Mouse (Mus musculus) lung, adult 2 months (tissue): ENCODE measurements at regions not wholly inside any gene's neighbourhood (a gene's known extent, or its start where the extent isn't known, plus 50 kb on each side); places are given as distances from the start of the nearest gene placed in this dataset.

ENCODE experiments used
- DNase-seq: peaks from one replicate; pipeline ENCODE4 v3.0.0; 2022
- H3K4me1 ChIP-seq: fragments of 200-500 bp; 2 replicates; pipeline ENCODE4 v1.6.1; 2011; ENCODE audit warnings: low read length; ENCODE audit not compliant: control insufficient read depth, insufficient read depth
- H3K4me3 ChIP-seq: fragments of 200-500 bp; replicated peaks from 2 replicates; pipeline ENCODE3; 2011; ENCODE audit warnings: low read depth, mild to moderate bottlenecking, control low read depth, low read length; ENCODE audit errors: extremely low read depth
- CTCF ChIP-seq: fragments of 200-500 bp; IDR thresholded peaks from 2 replicates; pipeline ENCODE4 v1.5.1; 2011; ENCODE audit warnings: mild to moderate bottlenecking, low read length, control low read depth; ENCODE audit not compliant: insufficient read depth
- POLR2A ChIP-seq: fragments of 200-500 bp; IDR thresholded peaks from 2 replicates; pipeline ENCODE4 v1.6.1; 2011; ENCODE audit warnings: low read depth, mild to moderate bottlenecking, control low read depth, low read length, borderline replicate concordance; ENCODE audit errors: extremely low read depth
- WGBS: fragments of 180-500 bp; shearing (Covaris S2); methylation state at CpG from one replicate; pipeline ENCODE4 v1.1.7; 2018; 5-methylcytosine and 5-hydroxymethylcytosine counted together

DNA sequence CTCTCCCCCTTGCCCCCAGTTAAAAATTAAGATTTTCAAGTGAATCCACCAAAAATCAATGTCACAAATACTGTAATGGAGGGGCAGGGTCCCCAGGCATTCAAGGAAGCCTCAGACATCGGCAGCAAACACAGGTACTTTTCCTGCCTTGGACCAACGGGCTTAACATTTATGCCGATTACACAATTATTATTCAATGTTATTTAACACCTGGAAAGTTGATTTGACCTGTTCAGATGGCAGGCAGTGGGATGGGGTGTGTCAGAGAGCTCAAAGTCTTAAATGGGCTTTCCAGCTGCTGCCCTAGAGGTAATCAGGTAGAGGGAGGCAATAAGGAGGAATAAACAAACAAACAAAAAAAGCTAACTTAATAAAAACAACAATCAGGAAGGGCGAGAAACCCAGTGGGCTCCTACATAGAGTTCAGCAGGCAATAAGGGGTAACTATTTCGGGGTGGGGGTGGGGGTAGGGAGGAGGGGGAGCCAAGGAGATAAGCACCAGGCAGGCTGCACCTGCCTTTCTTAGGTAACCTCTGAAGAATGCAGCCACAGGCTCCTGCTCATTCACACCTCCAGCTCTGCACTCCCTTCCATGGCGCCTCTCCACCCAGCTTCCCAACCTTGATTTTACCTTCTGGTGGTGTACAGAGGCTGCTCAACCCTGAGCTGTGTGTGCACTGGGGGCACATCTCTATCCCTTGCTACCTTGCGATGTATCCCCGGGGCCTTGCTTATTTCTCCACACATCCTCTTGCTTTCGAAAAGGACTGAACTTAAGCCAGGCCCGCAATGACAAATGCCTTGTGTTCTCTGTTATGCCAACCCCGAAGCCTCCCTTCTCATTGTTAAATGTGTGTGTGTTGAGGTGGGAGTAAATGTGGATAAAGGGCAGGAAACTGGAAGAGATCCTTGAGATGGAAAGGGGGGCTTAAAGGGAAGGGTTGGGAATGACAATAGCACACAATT lies 168.9 kb upstream of the Id2 start:
- Histone ChIP-seq H3K4me3 (no peak overlapping the region), H3K4me1 (peaks cover 15% of the 10 kb centered on the region)
- WGBS, result 56% methylated on average over 11 of the region's 11 CpGs
- no peak for TF ChIP-seq POLR2A
- no peak for TF ChIP-seq CTCF
- DNase-seq, result no peak

DNA sequence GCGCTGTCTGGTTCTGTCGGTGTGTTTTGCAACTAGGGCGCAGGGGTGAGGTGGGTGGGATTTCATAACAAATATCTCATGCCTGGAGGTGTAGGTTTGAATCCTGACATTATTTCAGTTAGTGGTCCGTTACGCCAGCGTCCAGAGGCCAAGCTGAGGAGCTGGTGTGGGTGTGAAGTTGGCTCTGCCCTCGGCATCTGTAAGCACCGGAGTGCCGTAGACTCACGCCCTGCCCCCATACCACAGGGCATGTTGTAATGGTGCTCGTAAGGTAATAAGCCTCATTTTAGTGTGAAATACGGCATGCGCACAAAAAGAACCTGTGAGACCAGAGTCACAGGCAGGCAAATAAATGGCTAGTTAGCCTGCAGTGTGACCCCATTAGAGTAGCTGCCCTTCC lies 168.1 kb upstream of the Id2 start:
- Histone ChIP-seq H3K4me3 (no peak overlapping the region), H3K4me1 (peaks cover 15% of the 10 kb centered on the region)
- 68% methylated on average over 13 of the region's 13 CpGs for WGBS
- DNase-seq, result no peak
- TF ChIP-seq CTCF (no peak), POLR2A (no peak)

DNA sequence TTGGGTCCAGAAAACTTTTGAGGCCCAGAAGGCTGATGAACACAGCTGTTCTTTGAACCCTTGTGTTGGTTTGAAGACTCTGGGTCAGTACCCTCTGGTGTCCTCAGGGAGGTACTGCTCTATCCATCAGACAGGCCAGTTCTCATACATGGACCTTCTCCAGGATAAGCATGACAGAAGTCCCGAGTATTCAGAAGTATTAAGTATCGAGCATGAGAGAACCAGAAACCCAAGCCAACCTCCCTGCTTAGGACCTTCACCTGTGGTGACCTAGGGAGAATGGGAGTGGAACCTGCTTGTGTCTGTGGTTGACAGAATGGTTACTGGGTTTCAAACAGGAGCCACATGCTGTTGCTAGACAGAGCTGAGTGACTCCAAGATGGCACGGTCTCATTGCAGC lies 167.5 kb upstream of the Id2 start:
- TF ChIP-seq CTCF (no peak), POLR2A (no peak)
- WGBS, result 96% methylated on average over 3 of the region's 3 CpGs
- H3K4me3 ChIP-seq, result no peak overlapping the region
- no peak for DNase-seq
- H3K4me1 ChIP-seq, result peaks cover 10% of the 10 kb centered on the region; the same call in 1 of the 2 replicates

DNA sequence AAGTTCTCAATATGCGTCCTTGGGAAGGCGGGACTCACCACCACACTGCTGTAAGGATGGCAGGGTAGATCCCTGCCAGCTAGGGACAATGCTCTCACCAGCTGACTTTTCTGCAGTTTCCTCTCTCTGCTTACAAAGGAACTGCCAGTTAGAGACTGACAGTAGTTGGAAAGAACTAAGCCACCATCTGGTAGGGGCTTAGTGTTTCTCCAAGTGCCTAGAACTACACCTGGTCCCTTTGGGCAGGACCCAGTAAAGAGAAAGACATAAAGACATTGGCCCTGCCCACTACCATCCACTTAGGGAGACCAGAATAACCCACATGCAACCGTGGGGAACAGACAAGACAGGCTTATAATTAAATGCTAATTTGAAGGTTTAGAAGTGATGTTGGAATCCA lies 165.5 kb upstream of the Id2 start:
- 79% methylated on average over 3 of the region's 3 CpGs for WGBS
- peaks cover 6% of the 10 kb centered on the region; the same call in 1 of the 2 replicates for H3K4me1 ChIP-seq
- no peak for DNase-seq
- no peak for TF ChIP-seq POLR2A
- no peak for TF ChIP-seq CTCF
- no peak overlapping the region for H3K4me3 ChIP-seq

DNA sequence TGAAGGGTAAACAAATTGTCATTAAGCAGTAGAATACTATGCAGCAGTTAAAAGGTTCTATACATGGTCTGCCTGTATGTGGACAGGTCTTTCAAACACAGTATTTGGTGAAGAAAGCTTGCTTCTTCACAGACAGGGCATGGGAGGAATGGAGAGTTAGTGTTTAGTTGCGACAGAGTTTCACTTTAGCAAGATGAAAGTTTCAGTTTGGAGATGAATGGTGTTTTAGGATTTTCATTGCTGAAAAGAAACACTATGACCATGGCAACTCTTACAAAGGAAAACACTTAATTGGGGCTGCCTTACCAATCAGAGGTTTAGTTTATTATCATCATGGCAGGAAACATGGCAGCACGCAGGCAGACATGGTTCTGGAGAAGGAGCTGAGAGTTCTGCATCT lies 162.2 kb upstream of the Id2 start:
- WGBS, result 93% methylated on average over 2 of the region's 2 CpGs
- H3K4me3 ChIP-seq, result no peak overlapping the region
- no peak for DNase-seq
- TF ChIP-seq CTCF (no peak), POLR2A (no peak)
- H3K4me1 ChIP-seq, result no peaks in the 10 kb centered on the region

DNA sequence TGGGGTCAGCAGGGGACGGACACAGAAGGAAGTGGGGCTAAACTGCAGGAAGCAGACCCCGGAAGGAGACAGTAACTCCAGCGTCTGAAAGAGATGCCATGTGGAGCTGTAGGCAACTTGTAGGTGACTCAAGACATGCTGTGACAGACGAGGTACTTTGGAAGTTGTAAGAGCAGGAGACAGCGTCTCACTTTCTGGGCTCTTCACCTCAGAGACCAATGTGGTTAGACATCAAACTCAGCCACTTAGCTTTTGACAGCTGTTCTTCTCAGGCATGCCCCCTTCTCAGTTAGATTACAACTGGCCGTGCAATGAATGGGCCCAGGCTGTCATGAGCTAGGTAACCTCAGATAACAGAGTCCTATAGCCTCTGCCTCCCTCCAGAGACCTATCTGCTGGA lies 159.3 kb upstream of the Id2 start:
- DNase-seq, result no peak
- no peak for TF ChIP-seq CTCF
- no peak for TF ChIP-seq POLR2A
- H3K4me3 ChIP-seq, result no peak overlapping the region
- WGBS, result 39% methylated on average over 6 of the region's 6 CpGs
- H3K4me1 ChIP-seq, result no peaks in the 10 kb centered on the region

DNA sequence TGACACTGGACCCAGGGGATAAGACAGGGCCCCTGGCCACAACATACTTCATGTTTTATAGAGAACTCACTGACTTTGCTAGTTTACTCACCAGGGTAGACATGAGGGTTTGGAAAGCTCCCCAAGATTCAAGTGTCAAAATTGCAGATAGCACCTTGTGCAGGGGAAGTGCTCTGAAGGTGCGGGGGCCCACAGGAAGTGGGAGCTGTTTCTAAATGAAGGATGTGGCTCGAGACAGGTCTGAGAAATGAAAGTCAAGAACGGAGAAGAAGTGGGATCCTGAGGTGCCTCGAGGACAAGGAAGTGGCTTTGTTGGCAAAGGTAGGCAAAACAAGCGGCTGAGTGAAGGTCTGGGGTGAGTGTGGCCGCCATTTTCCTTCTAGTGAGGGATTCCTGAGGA lies 157.8 kb upstream of the Id2 start:
- TF ChIP-seq POLR2A (no peak), CTCF (no peak)
- Histone ChIP-seq H3K4me3 (no peak overlapping the region), H3K4me1 (no peaks in the 10 kb centered on the region)
- DNase-seq, result peak; percentile 11
- WGBS, result 51% methylated on average over 6 of the region's 6 CpGs

DNA sequence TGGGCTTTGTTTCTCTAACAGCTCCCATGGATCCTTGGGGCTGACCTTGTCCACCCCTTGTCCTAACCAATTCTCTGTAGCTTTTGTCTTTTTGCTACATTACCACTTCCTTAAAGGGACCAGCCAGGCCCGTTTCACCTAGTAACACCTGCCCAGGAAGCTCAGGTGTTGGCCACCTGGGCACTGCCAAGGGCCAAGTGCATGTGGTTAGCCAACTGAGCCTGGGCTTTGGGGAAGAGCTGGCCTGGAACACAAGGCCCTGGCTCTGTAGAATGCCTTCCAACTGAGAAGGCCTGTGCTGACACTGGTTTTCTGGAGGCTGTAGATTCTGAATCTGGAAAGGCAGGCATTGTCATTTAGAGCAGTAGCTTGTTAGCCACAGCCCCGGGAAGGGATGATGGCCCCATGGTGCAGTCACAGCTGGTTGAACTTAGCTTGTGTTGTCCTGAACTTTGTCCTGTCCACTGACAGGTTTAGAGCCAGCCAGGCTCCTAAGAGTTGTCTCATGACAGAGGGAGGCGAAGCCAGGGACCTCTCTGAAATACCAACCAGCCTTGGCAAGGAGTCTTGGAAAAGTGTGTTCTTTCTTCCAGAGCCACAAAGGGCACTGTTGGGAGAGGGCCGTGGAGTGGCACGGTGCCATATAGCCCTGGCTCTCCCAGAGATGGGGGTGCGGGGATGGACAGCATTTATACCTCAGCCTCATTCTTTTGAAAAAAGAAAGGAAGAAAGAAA lies 156.0 kb upstream of the Id2 start:
- DNase-seq, result peak; percentile 16
- TF ChIP-seq CTCF (no peak), POLR2A (no peak)

DNA sequence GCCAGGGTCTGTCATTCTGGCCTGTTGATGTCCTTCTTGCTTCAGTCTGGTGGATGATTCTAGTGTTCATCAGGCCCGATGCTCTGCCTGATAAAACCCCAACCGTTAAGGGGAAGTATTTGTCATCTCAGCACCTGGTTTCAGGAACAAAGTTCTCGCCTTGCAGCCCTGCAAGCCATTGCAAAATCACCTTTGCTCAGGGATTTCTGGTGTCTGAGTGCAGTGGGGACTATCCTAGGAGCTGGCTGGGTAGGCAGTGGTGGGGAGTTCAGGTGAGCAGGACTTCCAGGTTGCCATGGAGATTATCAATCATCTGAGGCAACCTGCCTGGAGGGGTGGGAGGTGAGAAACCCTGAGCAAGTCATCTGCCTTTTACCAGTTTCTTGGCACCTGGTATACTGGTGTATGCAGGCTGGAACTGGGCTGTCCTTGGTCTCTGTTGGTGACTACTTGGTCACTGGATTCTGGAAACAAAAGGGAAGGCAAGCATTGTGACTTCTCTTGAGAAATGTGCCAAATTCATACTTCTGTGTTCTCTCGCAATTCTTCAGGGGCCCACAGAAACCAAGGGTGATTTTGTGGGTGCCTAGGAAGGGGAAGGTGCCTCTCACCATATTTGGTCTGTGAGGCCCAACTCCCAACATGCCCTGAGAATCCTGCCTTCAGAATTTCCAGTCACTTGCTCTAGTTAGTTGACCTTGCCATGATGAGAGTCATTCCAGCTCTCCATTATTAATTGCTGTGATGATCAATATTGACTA lies 154.7 kb upstream of the Id2 start:
- TF ChIP-seq CTCF, result no peak
- no peak for TF ChIP-seq POLR2A
- 63% methylated on average over 4 of the region's 4 CpGs for WGBS
- peaks cover 5% of the 10 kb centered on the region; the same call in 1 of the 2 replicates for H3K4me1 ChIP-seq
- no peak for DNase-seq
- no peak overlapping the region for H3K4me3 ChIP-seq

More for the DNA sequence above, 156.0 kb upstream of the Id2 start:
- H3K4me3 ChIP-seq, result no peak overlapping the region
- H3K4me1 ChIP-seq, result peaks cover 5% of the 10 kb centered on the region; the same call in 1 of the 2 replicates
- 88% methylated on average over 6 of the region's 6 CpGs for WGBS
